Comparison of ENCODE assay signal across 12 mouse cellular contexts in the genomic region with DNA sequence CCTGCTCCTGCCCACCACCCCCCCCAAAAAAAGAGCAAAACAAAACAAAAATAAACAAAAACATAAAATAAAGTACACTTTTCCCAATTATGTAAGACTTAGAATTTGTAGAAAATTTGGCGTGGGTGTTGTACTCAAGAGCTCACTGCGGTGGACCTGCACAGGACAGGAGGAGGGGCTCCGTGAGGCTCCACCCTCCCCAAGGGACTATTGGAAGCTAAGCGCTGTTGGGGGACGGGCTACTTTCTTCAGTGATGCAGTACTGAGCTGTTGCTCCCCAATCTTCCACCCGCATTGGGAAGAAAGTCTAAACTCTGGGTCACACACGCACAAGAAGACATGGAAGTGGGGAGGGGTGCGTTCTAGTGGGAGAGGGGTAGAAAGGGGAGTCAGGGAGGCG.
A peak's percentile ranks its signal among the peaks of the same experiment; 100 is the strongest.
DNase-seq lines count a peak whose midpoint lies in the region; ATAC-seq and TF ChIP-seq lines count a peak whose summit lies in the region.
"Had no signal": no experiment of that assay in that cellular context is flagged by ENCODE, and none has a peak within 500 bp of the region (broad histone marks: within the 10 kb centered on the region; RNA-seq: fewer than 3 reads in every experiment).

No protein-coding gene starts in this region.

- no peaks in the 10 kb centered on the region for H3K9me3 ChIP-seq in hindbrain, embryonic 10.5 days
- no peaks in the 10 kb centered on the region for H3K9me3 ChIP-seq in hindbrain, embryonic 13.5 days
- no peaks in the 10 kb centered on the region for H3K9me3 ChIP-seq in lung, postnatal 0 days (ENCODE audit: low read length)
- H3K9me3 ChIP-seq in forebrain, postnatal 0 days (ENCODE audit: low read length), result no peaks in the 10 kb centered on the region
- H3K9me3 ChIP-seq in neural tube, embryonic 13.5 days, result no peaks in the 10 kb centered on the region
- H3K9me3 ChIP-seq: stomach, embryonic 15.5 days had no signal

- no peak for ATAC-seq in hindbrain, embryonic 13.5 days (ENCODE audit: low FRiP score)
- ATAC-seq in lung, postnatal 0 days, result no peak
- peak; percentile 29; the same call in 1 of the 2 replicates for ATAC-seq in forebrain, postnatal 0 days
- ATAC-seq in neural tube, embryonic 13.5 days (ENCODE audit: low read depth), result peak; percentile 59; the same call in 1 of the 2 replicates

- TF ChIP-seq CTCF in lung, postnatal 0 days (IDR thresholded peaks at IDR 0.05), result no peak
- TF ChIP-seq CTCF in forebrain, postnatal 0 days (IDR thresholded peaks at IDR 0.05; ENCODE audit: low read depth), result no peak

- H3K9ac ChIP-seq in hindbrain, embryonic 13.5 days, result no peak overlapping the region
- H3K9ac ChIP-seq in lung, postnatal 0 days (replicated peaks; ENCODE audit: low read depth), result no peak overlapping the region
- H3K9ac ChIP-seq in forebrain, postnatal 0 days, result no peak overlapping the region
- H3K9ac ChIP-seq in neural tube, embryonic 13.5 days, result no peak overlapping the region
- H3K9ac ChIP-seq: stomach, embryonic 15.5 days had no signal

- peaks cover 48% of the 10 kb centered on the region for H3K4me1 ChIP-seq in hindbrain, embryonic 10.5 days (replicated peaks)
- peaks cover 60% of the 10 kb centered on the region for H3K4me1 ChIP-seq in hindbrain, embryonic 13.5 days (replicated peaks)
- H3K4me1 ChIP-seq in lung, postnatal 0 days (ENCODE audit: insufficient read depth, low read depth, low read length), result no peaks in the 10 kb centered on the region
- no peaks in the 10 kb centered on the region for H3K4me1 ChIP-seq in forebrain, postnatal 0 days (ENCODE audit: insufficient read depth)
- H3K4me1 ChIP-seq in neural tube, embryonic 13.5 days (replicated peaks), result peaks cover 58% of the 10 kb centered on the region
- H3K4me1 ChIP-seq: stomach, embryonic 15.5 days had no signal

- no peak overlapping the region for H3K4me2 ChIP-seq in hindbrain, embryonic 13.5 days
- no peak overlapping the region for H3K4me2 ChIP-seq in lung, postnatal 0 days (replicated peaks; ENCODE audit: low read depth, low read length)
- no peak overlapping the region for H3K4me2 ChIP-seq in forebrain, postnatal 0 days (ENCODE audit: low read depth)
- H3K4me2 ChIP-seq in neural tube, embryonic 13.5 days, result no peak overlapping the region
- H3K4me2 ChIP-seq: stomach, embryonic 15.5 days had no signal

- peaks cover 54% of the 10 kb centered on the region for H3K27me3 ChIP-seq in hindbrain, embryonic 10.5 days (ENCODE audit: insufficient read depth, poor library complexity, severe bottlenecking)
- 0 out of 2 replicates have a peak, but pooled peaks cover 3% of the 10 kb centered on the region for H3K27me3 ChIP-seq in hindbrain, embryonic 13.5 days
- H3K27me3 ChIP-seq in lung, postnatal 0 days (replicated peaks; ENCODE audit: insufficient read depth, low read length), result peaks cover 5% of the 10 kb centered on the region; the same call in 1 of the 2 replicates
- H3K27me3 ChIP-seq in forebrain, postnatal 0 days (ENCODE audit: insufficient read depth, low read length), result 0 out of 2 replicates have a peak, but pooled peaks cover 7% of the 10 kb centered on the region
- H3K27me3 ChIP-seq in neural tube, embryonic 13.5 days, result no peaks in the 10 kb centered on the region; the same call in 1 of the 2 replicates

- no peak for TF ChIP-seq EP300 in lung, postnatal 0 days (IDR thresholded peaks at IDR 0.05)

- peak; percentile 24 for DNase-seq in hindbrain, embryonic 10.5 days (ENCODE audit: low spot score)
- peak; percentile 9 for DNase-seq in lung, postnatal 14 days
- DNase-seq in lung, postnatal 0 days (ENCODE audit: low spot score), result no peak
- DNase-seq in forebrain, postnatal 0 days, result no peak
- DNase-seq in ovary, postnatal 10 days (ENCODE audit: low spot score), result no peak
- no peak for DNase-seq in spleen, adult 12 weeks (ENCODE audit: low spot score)
- DNase-seq: heart, adult 18-20 months; heart, postnatal 4 days; layer of hippocampus, adult 9-11 months had no signal

- H3K27ac ChIP-seq in hindbrain, embryonic 10.5 days, result peak overlapping the region; percentile 80
- H3K27ac ChIP-seq in hindbrain, embryonic 13.5 days, result no peak overlapping the region; the same call in 1 of the 2 replicates
- H3K27ac ChIP-seq in lung, postnatal 0 days (ENCODE audit: low read length), result no peak overlapping the region
- no peak overlapping the region for H3K27ac ChIP-seq in forebrain, postnatal 0 days (ENCODE audit: low read depth, low read length)
- peak overlapping the region; percentile 57; the same call in 1 of the 2 replicates for H3K27ac ChIP-seq in neural tube, embryonic 13.5 days (replicated peaks)
- H3K27ac ChIP-seq: stomach, embryonic 15.5 days had no signal

- 0 out of 2 replicates have a peak overlapping the region, but pooled peaks have one; percentile 12 for H3K4me3 ChIP-seq in hindbrain, embryonic 10.5 days
- H3K4me3 ChIP-seq in hindbrain, embryonic 13.5 days, result no peak overlapping the region
- H3K4me3 ChIP-seq in lung, postnatal 0 days (ENCODE audit: low read depth, low read length), result no peak overlapping the region
- no peak overlapping the region for H3K4me3 ChIP-seq in forebrain, postnatal 0 days (ENCODE audit: low read depth, low read length)
- H3K4me3 ChIP-seq in neural tube, embryonic 13.5 days, result no peak overlapping the region
- H3K4me3 ChIP-seq: stomach, embryonic 15.5 days had no signal

- 14% methylated on average over 9 of the region's 9 CpGs for WGBS in hindbrain, embryonic 10.5 days
- WGBS in hindbrain, embryonic 13.5 days, result 17% methylated on average over 9 of the region's 9 CpGs
- 15% methylated on average over 9 of the region's 9 CpGs for WGBS in lung, postnatal 0 days
- WGBS in forebrain, postnatal 0 days, result 8% methylated on average over 9 of the region's 9 CpGs
- WGBS in neural tube, embryonic 13.5 days, result 12% methylated on average over 9 of the region's 9 CpGs

- H3K36me3 ChIP-seq in hindbrain, embryonic 10.5 days, result no peaks in the 10 kb centered on the region
- no peaks in the 10 kb centered on the region for H3K36me3 ChIP-seq in hindbrain, embryonic 13.5 days
- no peaks in the 10 kb centered on the region for H3K36me3 ChIP-seq in lung, postnatal 0 days (ENCODE audit: insufficient read depth, low read length)
- no peaks in the 10 kb centered on the region for H3K36me3 ChIP-seq in forebrain, postnatal 0 days (ENCODE audit: insufficient read depth)
- H3K36me3 ChIP-seq in neural tube, embryonic 13.5 days, result no peaks in the 10 kb centered on the region
- H3K36me3 ChIP-seq: stomach, embryonic 15.5 days had no signal

Comparison
In these comparisons a context has a peak if more than half of its experiments do, and no peak if none do; other contexts are left out.
1. DNase-seq: peak in hindbrain, embryonic 10.5 days (single experiment) and lung, postnatal 14 days (single experiment); none in lung, postnatal 0 days (single experiment), forebrain, postnatal 0 days (single experiment), ovary, postnatal 10 days (single experiment) and spleen, adult 12 weeks (single experiment).
2. H3K27ac ChIP-seq: peak in hindbrain, embryonic 10.5 days (single experiment) and neural tube, embryonic 13.5 days (single experiment); none in hindbrain, embryonic 13.5 days (single experiment), lung, postnatal 0 days (single experiment) and forebrain, postnatal 0 days (single experiment).
3. ATAC-seq: peak in forebrain, postnatal 0 days (single experiment) and neural tube, embryonic 13.5 days (single experiment); none in hindbrain, embryonic 13.5 days (single experiment) and lung, postnatal 0 days (single experiment).